Mouse (Mus musculus) CH12.LX (cell line): ENCODE measurements around the gene Spi1. TPM values are rescaled to one million over a fixed set of nuclear protein-coding genes. Genes with fewer than 3 reads are reported as not detected.
A peak's percentile ranks its signal among the peaks of the same experiment; 100 is the strongest.

Source experiments
- DNase-seq: peaks from one replicate; pipeline ENCODE4 v3.0.0-alpha.2; 2013; ENCODE audit errors: extremely low read depth
- H3K27ac ChIP-seq: 2 replicates; pipeline ENCODE4 v1.5.1; 2012; ENCODE audit warnings: low read depth, mild to moderate bottlenecking, control low read depth, moderate library complexity; ENCODE audit not compliant: insufficient read depth
- H3K27me3 ChIP-seq: replicated peaks from 2 replicates; pipeline ENCODE3; 2012; ENCODE audit warnings: inconsistent platforms
- H3K36me3 ChIP-seq, 2 experiments: replicated peaks in 1 of 2; 2 replicates each; pipeline versions ENCODE3 to v1.6.1; 2012; ENCODE audit warnings: inconsistent platforms in 1 of 2, low read length in 1 of 2, mild to moderate bottlenecking in 1 of 2, mixed read lengths in 1 of 2, moderate library complexity in 1 of 2; ENCODE audit not compliant: control insufficient read depth in 1 of 2, insufficient read depth in 1 of 2
- H3K4me1 ChIP-seq, 2 experiments: 2 replicates each; pipeline ENCODE4 v1.6.1; 2012; ENCODE audit warnings: inconsistent platforms in 1 of 2, moderate library complexity in 1 of 2; ENCODE audit not compliant: insufficient read depth in 2 of 2, control insufficient read depth in 1 of 2
- H3K4me2 ChIP-seq: 2 replicates; pipeline ENCODE4 v1.6.1; 2012; ENCODE audit warnings: low read depth, mild to moderate bottlenecking, control low read depth; ENCODE audit not compliant: poor library complexity, insufficient read depth, severe bottlenecking
- H3K4me3 ChIP-seq, 3 experiments: fragments of 150-350 bp in 1 of 3; sonication (generic) in 1 of 3; replicated peaks in 1 of 3; 2 replicates each; pipeline versions ENCODE3 to v1.5.1; 2011 to 2012; ENCODE audit warnings: low read depth in 2 of 3, low read length in 2 of 3, mild to moderate bottlenecking in 2 of 3, moderate library complexity in 2 of 3, control low read depth in 1 of 3, improper control_type of control experiment in 1 of 3, inconsistent platforms in 1 of 3, mixed read lengths in 1 of 3; ENCODE audit not compliant: poor library complexity in 1 of 3
- H3K79me2 ChIP-seq: replicated peaks from 2 replicates; pipeline ENCODE4 v1.6.1; 2012; ENCODE audit warnings: mild to moderate bottlenecking, moderate library complexity; ENCODE audit not compliant: control insufficient read depth, poor library complexity, insufficient read depth, severe bottlenecking; ENCODE audit errors: extremely low read depth
- H3K9ac ChIP-seq: 2 replicates; pipeline ENCODE4 v1.6.1; 2012; ENCODE audit warnings: low read depth, mild to moderate bottlenecking, control low read depth, moderate library complexity; ENCODE audit not compliant: insufficient read depth
- H3K9me3 ChIP-seq: replicated peaks from 2 replicates; pipeline ENCODE3; 2012; ENCODE audit warnings: low read length, inconsistent platforms, mixed read lengths
- BHLHE40 ChIP-seq: IDR thresholded peaks from 2 replicates; pipeline ENCODE4 v1.6.1; 2011; ENCODE audit warnings: mild to moderate bottlenecking, low read depth, low read length, improper control_type of control experiment
- CHD1 ChIP-seq: IDR thresholded peaks from 2 replicates; pipeline ENCODE4 v1.6.1; 2012; ENCODE audit warnings: low read depth, low read length, improper control_type of control experiment, inconsistent platforms
- CHD2 ChIP-seq: IDR thresholded peaks from 2 replicates; pipeline ENCODE4 v1.6.1; 2011; ENCODE audit warnings: low read length, improper control_type of control experiment
- CTCF ChIP-seq, 2 experiments: IDR thresholded peaks in 1 of 2; conservative IDR thresholded peaks in 1 of 2; 2 replicates each; pipeline ENCODE4 v1.5.1; 2011 to 2012; ENCODE audit warnings: low read depth in 2 of 2, low read length in 2 of 2, improper control_type of control experiment in 1 of 2, inconsistent platforms in 1 of 2, mild to moderate bottlenecking in 1 of 2, moderate library complexity in 1 of 2
- ELF1 ChIP-seq: IDR thresholded peaks from 2 replicates; pipeline ENCODE4 v1.6.1; 2014; ENCODE audit warnings: low read depth, mild to moderate bottlenecking, inconsistent platforms, low read length, improper control_type of control experiment
- ETS1 ChIP-seq: conservative IDR thresholded peaks from 2 replicates; pipeline ENCODE4 v1.6.1; 2012; ENCODE audit warnings: low read depth, mild to moderate bottlenecking, inconsistent platforms, low read length, improper control_type of control experiment, moderate library complexity
- HCFC1 ChIP-seq: IDR thresholded peaks from 2 replicates; pipeline ENCODE4 v1.6.1; 2012; ENCODE audit warnings: low read depth, mild to moderate bottlenecking, inconsistent platforms, low read length, improper control_type of control experiment
- IRF4 ChIP-seq: IDR thresholded peaks from 2 replicates; pipeline ENCODE4 v1.6.1; 2014; ENCODE audit warnings: low read depth, mild to moderate bottlenecking, inconsistent platforms, low read length, improper control_type of control experiment
- JUN ChIP-seq: IDR thresholded peaks from 2 replicates; pipeline ENCODE4 v1.6.1; 2011; ENCODE audit warnings: low read depth, mild to moderate bottlenecking, low read length, improper control_type of control experiment, moderate library complexity; ENCODE audit not compliant: insufficient read depth
- JUND ChIP-seq: conservative IDR thresholded peaks from 2 replicates; pipeline ENCODE4 v1.6.1; 2011; ENCODE audit warnings: low read depth, low read length, improper control_type of control experiment
- KAT2A ChIP-seq: IDR thresholded peaks from 2 replicates; pipeline ENCODE4 v1.6.1; 2012; ENCODE audit warnings: low read length, improper control_type of control experiment, inconsistent platforms; ENCODE audit not compliant: insufficient replicate concordance
- MAFK ChIP-seq: IDR thresholded peaks from 2 replicates; pipeline ENCODE4 v1.6.1; 2011; ENCODE audit warnings: low read length, improper control_type of control experiment; ENCODE audit not compliant: insufficient replicate concordance
- MAX ChIP-seq: IDR thresholded peaks from 2 replicates; pipeline ENCODE4 v1.6.1; 2011; ENCODE audit warnings: low read length, improper control_type of control experiment
- MAZ ChIP-seq: IDR thresholded peaks from 2 replicates; pipeline ENCODE4 v1.6.1; 2012; ENCODE audit warnings: low read depth, mild to moderate bottlenecking, inconsistent platforms, low read length, improper control_type of control experiment, moderate library complexity
- MEF2A ChIP-seq: IDR thresholded peaks from 2 replicates; pipeline ENCODE4 v1.6.1; 2014; ENCODE audit warnings: low read depth, mild to moderate bottlenecking, inconsistent platforms, low read length, improper control_type of control experiment, borderline replicate concordance
- MYC ChIP-seq: IDR thresholded peaks from 2 replicates; pipeline ENCODE4 v1.6.1; 2011; ENCODE audit warnings: low read depth, mild to moderate bottlenecking, improper control_type of control experiment, low read length
- NELFE ChIP-seq: IDR thresholded peaks from 2 replicates; pipeline ENCODE4 v1.6.1; 2011; ENCODE audit warnings: low read depth, low read length, improper control_type of control experiment
- PAX5 ChIP-seq: IDR thresholded peaks from 2 replicates; pipeline ENCODE4 v1.6.1; 2012; ENCODE audit warnings: low read length, inconsistent platforms, mixed read lengths
- POLR2A ChIP-seq: IDR thresholded peaks from 2 replicates; pipeline ENCODE4 v1.6.1; 2011; ENCODE audit warnings: low read depth, mild to moderate bottlenecking, improper control_type of control experiment, low read length
- POLR2AphosphoS2 ChIP-seq: IDR thresholded peaks from 2 replicates; pipeline ENCODE4 v1.6.1; 2011; ENCODE audit warnings: low read depth, low read length, improper control_type of control experiment
- RAD21 ChIP-seq: IDR thresholded peaks from 2 replicates; pipeline ENCODE4 v1.6.1; 2011; ENCODE audit warnings: low read depth, mild to moderate bottlenecking, low read length, improper control_type of control experiment, moderate library complexity
- SIN3A ChIP-seq: IDR thresholded peaks from 2 replicates; pipeline ENCODE4 v1.6.1; 2012; ENCODE audit warnings: low read length, improper control_type of control experiment, inconsistent platforms
- SMC3 ChIP-seq: IDR thresholded peaks from 2 replicates; pipeline ENCODE4 v1.6.1; 2011; ENCODE audit warnings: low read depth, low read length, improper control_type of control experiment
- TBP ChIP-seq: conservative IDR thresholded peaks from 2 replicates; pipeline ENCODE4 v1.6.1; 2011; ENCODE audit warnings: low read depth, low read length, improper control_type of control experiment
- TCF12 ChIP-seq: IDR thresholded peaks from 2 replicates; pipeline ENCODE4 v1.6.1; 2014; ENCODE audit warnings: low read depth, mild to moderate bottlenecking, inconsistent platforms, low read length, improper control_type of control experiment
- UBTF ChIP-seq: IDR thresholded peaks from 2 replicates; pipeline ENCODE4 v1.6.1; 2012; ENCODE audit warnings: low read depth, mild to moderate bottlenecking, inconsistent platforms, low read length, improper control_type of control experiment, moderate library complexity
- USF1 ChIP-seq: IDR thresholded peaks from 2 replicates; pipeline ENCODE4 v1.6.1; 2014; ENCODE audit warnings: low read depth, mild to moderate bottlenecking, inconsistent platforms, low read length, improper control_type of control experiment
- USF2 ChIP-seq: conservative IDR thresholded peaks from 2 replicates; pipeline ENCODE4 v1.6.1; 2011; ENCODE audit warnings: low read depth, low read length, improper control_type of control experiment
- ZC3H11A ChIP-seq: IDR thresholded peaks from 2 replicates; pipeline ENCODE4 v1.6.1; 2012; ENCODE audit warnings: low read depth, mild to moderate bottlenecking, inconsistent platforms, low read length, improper control_type of control experiment
- ZKSCAN1 ChIP-seq: IDR thresholded peaks from 2 replicates; pipeline ENCODE4 v1.6.1; 2012; ENCODE audit warnings: low read depth, inconsistent platforms, low read length, improper control_type of control experiment, borderline replicate concordance
- ZMIZ1 ChIP-seq: IDR thresholded peaks from 2 replicates; pipeline ENCODE4 v1.6.1; 2012; ENCODE audit warnings: low read depth, mild to moderate bottlenecking, inconsistent platforms, low read length, improper control_type of control experiment
- ZNF384 ChIP-seq: IDR thresholded peaks from 2 replicates; pipeline ENCODE4 v1.6.1; 2012; ENCODE audit warnings: low read depth, low read length, improper control_type of control experiment, inconsistent platforms
- dilution Hi-C: fragments of 300-500 bp; cut with MboI; formaldehyde crosslinking; loops from 2 replicates; pipeline ENCODE4 v1.14.3; 2020; ENCODE audit warnings: low sequenced_read_pairs; ENCODE audit not compliant: extremely low pct_unique_long_range_greater_than_20kb, extremely low pct_ligation_motif_present
- in situ Hi-C: fragments of 300-500 bp; cut with MboI; formaldehyde crosslinking; loops from 3 replicates; pipeline ENCODE4 v1.14.3; 2019; ENCODE audit warnings: low sequenced_read_pairs, low pct_ligation_motif_present, low pct_unique_long_range_greater_than_20kb, mixed read lengths
- polyA plus RNA-seq: library from polyadenylated mRNA; unstranded; fragments of >175 nt; gene quantifications from 2 replicates; pipeline ENCODE4 v1.2.1, GENCODE M21; 2012; ENCODE audit warnings: low read depth; ENCODE audit not compliant: insufficient read length
- total RNA-seq, 2 experiments: library from RNA; depleted of rRNA; stranded (reverse); fragments of 300-350 nt in 1 of 2; fragments of >200 nt in 1 of 2; gene quantifications; 2 replicates each; pipeline ENCODE4 v1.2.3; 2012 to 2014

Spi1 gene
- total and polyA plus RNA-seq, 3 experiments, result 24.7 to 45.7 (median 42.6) TPM

DNA sequence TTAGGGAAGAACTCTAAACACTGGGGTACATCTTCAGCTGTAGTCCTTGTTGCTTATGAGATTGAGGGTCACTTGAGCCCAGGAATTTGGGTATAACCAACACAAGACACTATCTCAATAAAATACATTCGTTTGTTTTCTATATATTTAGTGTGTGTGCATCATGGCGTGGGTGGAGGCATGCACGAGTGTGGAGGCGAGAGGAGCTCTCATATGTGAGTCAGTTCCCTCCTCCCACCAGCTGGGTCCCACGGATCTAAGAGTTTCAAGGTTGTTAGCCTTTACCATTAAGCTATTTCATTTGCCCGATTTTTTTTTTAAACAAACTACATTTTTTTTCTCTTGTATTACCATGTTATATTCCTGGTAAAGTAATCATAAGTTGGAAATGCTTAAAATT, 8.6 kb downstream of the Spi1 start:
- no peaks in the 10 kb centered on the region for H3K27me3 ChIP-seq
- dilution Hi-C loops, result no loop called here
- H3K9me3 ChIP-seq, result no peaks in the 10 kb centered on the region
- no peak overlapping the region for H3K4me3 ChIP-seq
- in situ Hi-C loops, result no loop called here
- H3K27ac ChIP-seq, result no peak overlapping the region
- no peaks in the 10 kb centered on the region for H3K36me3 ChIP-seq
- peaks cover 7 to 53% of the 10 kb centered on the region in 2 experiments for H3K4me1 ChIP-seq
- no peaks in the 10 kb centered on the region for H3K79me2 ChIP-seq
- no peak for DNase-seq
- no peak overlapping the region for H3K9ac ChIP-seq
- TF ChIP-seq USF2 (no peak), PAX5 (no peak), ZKSCAN1 (no peak), ETS1 (no peak), MEF2A (no peak), USF1 (no peak)
- H3K4me2 ChIP-seq, result no peak overlapping the region

DNA sequence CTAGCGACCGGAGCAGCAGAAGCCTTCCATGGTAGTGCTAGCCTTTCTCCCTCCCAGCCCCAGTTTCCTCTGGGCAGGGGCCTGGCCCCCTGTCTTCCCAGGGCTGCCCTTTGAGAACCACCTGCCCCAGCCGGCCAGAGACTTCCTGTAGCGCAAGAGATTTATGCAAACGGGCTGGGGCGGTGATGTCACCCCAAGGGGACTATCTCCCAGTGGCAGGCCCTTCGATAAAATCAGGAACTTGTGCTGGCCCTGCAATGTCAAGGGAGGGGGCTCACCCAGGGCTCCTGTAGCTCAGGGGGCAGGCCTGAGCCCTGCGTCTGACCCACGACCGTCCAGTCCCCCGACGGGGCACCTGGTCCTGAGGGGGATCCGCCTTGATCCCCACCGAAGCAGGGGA, 14.3 kb downstream of the Spi1 start:
- peak overlapping the region; percentile 93 for H3K9ac ChIP-seq
- DNase-seq, result peak; percentile 84
- no peaks in the 10 kb centered on the region for H3K9me3 ChIP-seq
- peaks cover 25% of the 10 kb centered on the region for H3K79me2 ChIP-seq
- peak overlapping the region; percentile 89 for H3K4me2 ChIP-seq
- in situ Hi-C loops, result loop anchor here (5.0 kb wide), 1 partner anchor 34 kb away; no protein-coding TSS in a partner anchor
- H3K4me1 ChIP-seq, result peaks cover 13 to 62% of the 10 kb centered on the region in 2 experiments
- H3K27ac ChIP-seq, result peak overlapping the region; percentile 79
- H3K4me3 ChIP-seq, result peak overlapping the region; percentile 88 to 94 (median 91)
- peaks cover 14 to 32% of the 10 kb centered on the region in 2 experiments for H3K36me3 ChIP-seq
- dilution Hi-C loops, result no loop called here
- H3K27me3 ChIP-seq, result no peaks in the 10 kb centered on the region
- TF ChIP-seq UBTF (peak; percentile 84; the same call in 1 of the 2 replicates), USF2 (no peak), POLR2A (peak; percentile 78), MAZ (peak; percentile 85), POLR2AphosphoS2 (no peak), MYC (peak; percentile 29; the same call in 1 of the 2 replicates), ELF1 (peak; percentile 83), ZKSCAN1 (no peak), ETS1 (peak; percentile 81), HCFC1 (peak; percentile 58), CHD2 (no peak), JUN (peak; percentile 55), TBP (peak; percentile 62), MAX (peak; percentile 59), TCF12 (peak; percentile 83), USF1 (no peak), CHD1 (no peak), ZNF384 (no peak), JUND (peak; percentile 38; the same call in 1 of the 2 replicates), SIN3A (peak; percentile 72; the same call in 1 of the 2 replicates), ZMIZ1 (peak; percentile 50; the same call in 1 of the 2 replicates), BHLHE40 (no peak), MAFK (no peak), RAD21 (no peak), SMC3 (no peak), PAX5 (no peak), NELFE (peak; percentile 85), IRF4 (peak; percentile 67; the same call in 1 of the 2 replicates), KAT2A (no peak), CTCF (conservative IDR thresholded peaks at IDR 0.05 in 1 of 2, IDR thresholded peaks at IDR 0.05 in 1 of 2; ENCODE audit: low read depth in 2 of 2, low read length in 2 of 2) (no peak), ZC3H11A (no peak), MEF2A (peak; percentile 78)
